Mouse (Mus musculus) left cerebral cortex, postnatal 14 days (tissue): ENCODE data around the gene Dsp. TPM values are rescaled to one million over a fixed set of nuclear protein-coding genes. Genes with fewer than 3 reads are reported as not detected.

Source experiments
- DNase-seq, 2 experiments: peaks; one replicate each; pipeline ENCODE4 v3.0.0; 2021 to 2022; ENCODE audit warnings: low spot score in 2 of 2, mixed read lengths in 1 of 2
- intact Hi-C: fragments of 180-260 bp; cut with DNase I; formaldehyde crosslinking; loops from one replicate; pipeline ENCODE4 v1.15.1; 2025
- total RNA-seq, 2 experiments: library from RNA; stranded (reverse); gene quantifications; 2 replicates each; pipeline ENCODE4 v1.2.3; 2021

Gene Dsp
- total RNA-seq, 2 experiments from 2014 or later, result 0.57 to 0.72 TPM

GRCm38 (mm10) chr13:38164932-38165331, 13.8 kb downstream of the Dsp start:
- no peak for DNase-seq
- intact Hi-C loops, result no loop called here

- DNase-seq, result no peak
- intact Hi-C loops, result no loop called here
These were observed 16.0 kb downstream of the Dsp start for GRCm38 (mm10) chr13:38167056-38167455.

- DNase-seq, result no peak
- intact Hi-C loops, result no loop called here
These were observed 19.6 kb downstream of the Dsp start for GRCm38 (mm10) chr13:38170707-38171144.

- DNase-seq, result no peak
- intact Hi-C loops, result no loop called here
These were observed 42.3 kb downstream of the Dsp start for GRCm38 (mm10) chr13:38193406-38193805.

GRCm38 (mm10) chr13:38201413-38201812, 50.3 kb downstream of the Dsp start:
- no peak for DNase-seq
- intact Hi-C loops, result no loop called here

GRCm38 (mm10) chr13:38204171-38204570, 53.1 kb downstream of the Dsp start:
- DNase-seq, result no peak
- intact Hi-C loops, result no loop called here

- intact Hi-C loops, result loop anchor here (5.0 kb wide), 1 partner anchor 143 kb away; no protein-coding TSS in a partner anchor
- peak; percentile 90 to 91 for DNase-seq
These were observed 53.8 kb downstream of the Dsp start, which contains the start of gene Snrnp48 for GRCm38 (mm10) chr13:38204702-38205482. Snrnp48 (plus strand) TSS chr13:38204938.

- intact Hi-C loops, result no loop called here
- no peak for DNase-seq
These were observed 60.0 kb downstream of the Dsp start for GRCm38 (mm10) chr13:38211122-38211521.

- intact Hi-C loops, result no loop called here
- DNase-seq, result no peak
These were observed 67.6 kb downstream of the Dsp start for GRCm38 (mm10) chr13:38218686-38219085.

- no peak for DNase-seq
- intact Hi-C loops, result loop anchor here (10.0 kb wide), 1 partner anchor 236 kb away; no protein-coding TSS in a partner anchor
These were observed 69.2 kb downstream of the Dsp start for GRCm38 (mm10) chr13:38220331-38220730.

GRCm38 (mm10) chr13:38230177-38230821, 79.2 kb downstream of the Dsp start:
- DNase-seq, result peak in 1 of 2 experiments; percentile 14

GRCm38 (mm10) chr13:38232411-38232810, 81.3 kb downstream of the Dsp start:
- intact Hi-C loops, result loop anchor here (10.0 kb wide), 1 partner anchor 372 kb away; no protein-coding TSS in a partner anchor
- no peak for DNase-seq

More at GRCm38 (mm10) chr13:38230177-38230821, 79.2 kb downstream of the Dsp start:
- intact Hi-C loops, result loop anchor here (10.0 kb wide), 1 partner anchor 375 kb away; no protein-coding TSS in a partner anchor

- DNase-seq, result no peak
- intact Hi-C loops, result loop anchor here (10.0 kb wide), 1 partner anchor 372 kb away; no protein-coding TSS in a partner anchor
These were observed 81.9 kb downstream of the Dsp start for GRCm38 (mm10) chr13:38232856-38233625.

- intact Hi-C loops, result loop anchor here (10.0 kb wide), 1 partner anchor 370 kb away; no protein-coding TSS in a partner anchor
- no peak for DNase-seq
These were observed 83.6 kb downstream of the Dsp start for GRCm38 (mm10) chr13:38234651-38235050.

- intact Hi-C loops, result loop anchor here (10.0 kb wide), 1 partner anchor 369 kb away; no protein-coding TSS in a partner anchor
- DNase-seq, result no peak
These were observed 84.3 kb downstream of the Dsp start for GRCm38 (mm10) chr13:38235370-38235769.

GRCm38 (mm10) chr13:38248151-38248550, 97.1 kb downstream of the Dsp start:
- intact Hi-C loops, result no loop called here
- no peak for DNase-seq
